Mouse (Mus musculus) thymus, postnatal 10 days (tissue): ENCODE data around the gene Tescl.

Source experiments
- DNase-seq, 2 experiments: peaks; one replicate each; pipeline ENCODE4 v3.0.0; 2021; ENCODE audit warnings: low spot score in 2 of 2

Gene Tescl

GRCm38 (mm10) chr7:24363228-24363627 is 29.5 kb upstream of the Tescl start:
- DNase-seq, result peak; percentile 55 to 72

DNA sequence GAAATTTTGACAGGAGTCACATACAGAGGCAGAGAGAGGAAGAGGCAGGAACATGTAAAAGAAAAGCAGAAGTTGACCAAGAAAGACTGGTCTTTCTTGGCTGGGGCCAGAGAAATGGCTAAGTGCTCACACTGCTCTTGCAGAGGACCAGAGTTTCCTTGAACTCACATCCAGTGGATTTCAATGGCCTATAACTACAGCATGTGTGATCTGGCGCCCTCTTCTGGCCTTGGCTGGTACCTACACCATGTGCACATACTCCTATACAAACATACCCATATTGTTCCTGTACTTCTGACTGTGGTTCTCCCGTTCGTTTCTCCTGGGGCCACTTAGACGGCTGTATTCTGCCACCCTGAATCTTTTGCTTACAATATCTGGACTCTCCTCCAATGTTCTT is 27.3 kb upstream of the Tescl start:
- DNase-seq, result no peak

- DNase-seq, result peak in 1 of 2 experiments; percentile 20
Observed at GRCm38 (mm10) chr7:24359269-24359668, 25.5 kb upstream of the Tescl start.

GRCm38 (mm10) chr7:24357899-24358298 is 24.2 kb upstream of the Tescl start:
- DNase-seq, result peak in 1 of 2 experiments; percentile 44

DNA sequence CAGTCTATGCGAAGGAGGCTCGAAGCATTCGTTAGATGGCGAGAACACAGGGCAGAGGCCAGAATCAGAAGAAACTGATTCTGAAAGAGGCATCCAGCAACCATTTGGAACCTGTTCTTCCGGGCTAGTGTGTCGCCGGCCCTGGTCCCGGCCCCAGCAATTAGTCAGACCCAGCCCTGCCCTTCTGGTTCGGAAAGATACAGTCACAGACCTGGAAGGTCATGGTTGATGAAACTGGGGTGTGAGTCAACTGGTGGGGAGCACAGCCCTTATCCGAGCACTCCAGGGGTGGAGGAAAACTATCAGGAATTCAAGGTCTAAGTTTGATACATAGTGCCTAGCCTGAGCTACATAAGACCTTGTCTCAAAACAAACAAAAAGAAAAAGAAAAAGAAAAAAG is 22.3 kb upstream of the Tescl start:
- no peak for DNase-seq

DNA sequence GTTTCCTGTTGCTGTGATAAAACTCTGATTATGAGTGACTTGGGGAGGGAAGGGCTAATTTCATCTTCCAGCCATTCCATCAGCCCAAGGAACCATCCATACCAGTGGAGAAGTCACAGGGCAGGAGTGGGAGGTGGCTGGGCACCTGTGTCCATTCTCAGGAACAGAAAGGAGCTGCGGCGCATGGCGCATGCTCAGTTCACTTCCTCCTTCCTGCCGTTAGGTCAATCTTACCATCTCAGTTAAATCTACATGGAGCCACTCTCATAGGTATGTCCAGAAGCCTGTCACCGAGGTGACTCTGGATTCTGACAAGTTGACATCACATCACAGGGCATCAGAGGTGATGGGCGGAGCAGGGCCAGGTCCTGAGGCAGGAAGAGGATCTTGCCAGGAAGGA is 21.9 kb upstream of the Tescl start:
- DNase-seq, result no peak

DNA sequence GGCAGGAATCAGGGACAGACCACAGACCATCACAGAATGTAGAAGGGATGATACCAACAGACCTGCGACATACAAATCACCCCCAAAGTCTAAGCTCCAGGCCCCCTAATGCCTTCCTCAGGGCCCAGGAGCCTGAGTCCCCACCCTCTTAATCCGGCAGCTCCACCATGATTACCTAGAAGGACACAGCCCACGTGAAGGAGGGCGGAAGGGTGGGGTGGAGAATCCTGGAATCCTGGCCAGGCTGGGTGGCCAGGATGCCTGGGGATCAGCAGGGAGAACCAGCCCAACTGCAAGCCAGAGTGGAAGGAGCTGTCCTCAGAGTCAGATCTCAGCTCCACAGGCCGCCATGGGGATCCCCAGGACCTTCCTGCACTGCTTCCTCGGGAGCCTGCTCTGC is 15.2 kb upstream of the Tescl start, which contains the start of gene Lypd5:
Gene Lypd5 (plus strand): TSS at position 301 of the 400 bp plus-strand sequence.
- no peak for DNase-seq

- DNase-seq, result no peak
Observed at GRCm38 (mm10) chr7:24346444-24346843, 12.7 kb upstream of the Tescl start.

GRCm38 (mm10) chr7:24343701-24344272 is 10.1 kb upstream of the Tescl start:
- DNase-seq, result no peak

DNA sequence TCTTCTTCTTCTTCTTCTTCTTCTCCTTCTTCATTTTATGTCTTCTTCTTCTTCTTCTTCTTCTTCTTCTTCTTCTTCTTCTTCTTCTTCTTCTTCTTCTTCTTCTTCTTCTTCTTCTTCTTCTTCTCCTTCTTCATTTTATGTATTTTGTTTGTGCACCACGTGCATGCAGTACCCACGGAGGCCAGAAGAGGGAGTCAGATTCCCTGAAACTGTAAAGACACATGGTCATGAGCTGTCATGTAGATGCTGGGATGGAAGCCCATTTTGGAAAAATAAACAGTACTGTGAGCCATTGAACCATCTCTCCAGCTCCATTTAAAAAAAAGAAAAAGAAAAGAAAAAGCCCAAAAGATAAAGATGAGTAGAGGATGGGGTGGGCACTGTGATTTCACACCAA is 4.5 kb upstream of the Tescl start:
- DNase-seq, result no peak

DNA sequence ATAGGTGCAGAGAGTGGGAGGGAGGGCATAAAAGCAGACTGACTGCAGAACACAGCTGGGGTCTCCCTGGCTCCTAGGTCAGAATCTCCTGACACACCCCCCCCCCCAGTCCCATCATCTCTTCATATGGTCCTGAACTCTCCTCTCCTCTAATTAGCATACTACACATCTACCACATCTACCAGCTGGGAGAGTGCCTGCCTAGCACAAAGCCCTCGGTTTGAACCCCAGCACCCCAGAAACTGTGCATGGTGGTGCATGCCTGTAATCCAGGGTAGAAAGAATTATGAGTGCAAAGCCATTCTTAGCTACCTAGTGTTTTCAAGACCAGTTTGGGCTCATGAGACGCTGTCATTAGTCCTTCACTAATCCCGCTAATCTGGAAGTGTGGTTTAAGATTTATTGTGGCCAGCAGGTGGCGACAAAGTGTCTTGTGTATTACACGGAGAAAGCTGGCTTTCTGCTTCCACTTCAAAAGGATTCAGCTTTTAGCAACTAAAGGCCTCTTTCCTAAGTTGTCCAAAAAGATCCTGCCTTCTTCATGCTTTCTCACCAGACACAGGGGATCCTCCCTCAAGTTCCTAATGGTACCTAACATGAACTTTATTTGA is 2.1 kb upstream of the Tescl start:
- peak; percentile 53 to 76 for DNase-seq

DNA sequence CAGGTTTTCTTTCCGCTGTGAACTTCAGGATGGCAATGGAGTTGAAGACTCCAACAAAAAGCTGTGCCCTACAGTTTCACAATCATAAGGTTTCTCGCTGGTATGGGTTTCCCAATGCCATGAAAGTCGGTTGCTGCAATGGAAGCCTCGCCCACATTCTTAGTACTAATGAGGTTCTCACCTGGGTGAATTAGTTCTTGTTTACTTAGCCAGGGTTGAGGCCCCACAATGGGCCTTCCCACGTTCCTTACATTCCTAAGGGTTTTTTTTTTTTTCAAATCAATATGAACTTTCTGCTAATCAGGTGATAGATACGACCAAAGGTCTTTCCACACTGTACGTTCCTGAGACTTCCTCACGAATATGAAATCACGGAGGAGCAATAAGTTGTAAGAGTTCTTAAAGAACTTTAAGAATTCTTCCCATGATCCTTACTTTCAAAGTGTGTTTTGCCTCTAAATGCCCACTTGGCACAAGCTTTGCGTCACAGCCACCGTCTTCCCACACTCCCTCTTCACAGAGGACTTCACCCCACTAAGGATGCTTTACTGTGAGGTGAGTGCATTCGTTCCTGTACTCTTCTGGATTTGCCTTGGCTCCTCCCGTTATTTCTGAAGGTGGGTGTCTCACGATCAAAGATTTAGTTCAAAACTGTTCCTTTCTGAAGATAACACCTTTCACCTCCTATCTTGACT is 6.3 kb downstream of the Tescl start:
- DNase-seq, result no peak

DNA sequence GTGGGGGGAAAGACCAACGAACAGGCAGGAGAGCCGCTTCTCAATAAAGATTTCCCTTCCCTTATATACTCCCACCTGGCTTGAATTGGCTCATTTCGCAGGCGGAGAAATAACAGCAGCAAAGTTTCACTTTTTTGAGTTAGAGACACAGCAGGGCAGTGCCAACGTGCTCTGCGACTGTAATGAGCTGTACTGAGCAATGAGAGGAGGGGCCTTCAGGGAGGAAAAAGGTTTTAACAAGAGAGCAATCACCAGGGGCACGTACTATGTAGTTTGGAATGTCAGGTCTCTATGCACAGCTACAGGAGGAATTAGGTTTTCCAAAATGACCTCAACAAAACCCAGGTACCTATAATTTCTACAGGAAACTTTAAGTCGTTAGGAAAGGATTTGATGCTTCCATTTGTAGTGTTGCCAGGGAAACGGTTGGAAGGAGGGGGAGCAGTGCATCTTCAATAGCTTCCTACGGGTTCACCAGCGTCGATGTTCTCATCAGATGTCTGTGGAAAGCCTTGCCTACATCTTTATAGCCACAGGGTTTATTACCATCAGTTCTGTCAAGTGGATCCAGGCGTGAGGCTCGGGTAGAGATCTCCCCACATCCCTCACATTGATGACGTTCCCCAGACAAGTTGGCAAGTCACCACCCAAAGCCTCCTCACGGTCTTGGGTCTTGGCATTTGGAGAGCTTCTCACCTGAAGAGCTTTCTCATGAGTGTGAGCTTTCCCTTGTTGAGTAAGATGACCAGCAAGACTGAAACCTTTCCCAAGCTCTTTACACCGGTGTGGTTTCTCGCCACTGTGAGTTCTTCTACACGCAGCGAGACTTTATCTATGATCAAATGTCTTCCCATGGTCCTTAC is 7.2 kb downstream of the Tescl start:
- DNase-seq, result no peak

DNA sequence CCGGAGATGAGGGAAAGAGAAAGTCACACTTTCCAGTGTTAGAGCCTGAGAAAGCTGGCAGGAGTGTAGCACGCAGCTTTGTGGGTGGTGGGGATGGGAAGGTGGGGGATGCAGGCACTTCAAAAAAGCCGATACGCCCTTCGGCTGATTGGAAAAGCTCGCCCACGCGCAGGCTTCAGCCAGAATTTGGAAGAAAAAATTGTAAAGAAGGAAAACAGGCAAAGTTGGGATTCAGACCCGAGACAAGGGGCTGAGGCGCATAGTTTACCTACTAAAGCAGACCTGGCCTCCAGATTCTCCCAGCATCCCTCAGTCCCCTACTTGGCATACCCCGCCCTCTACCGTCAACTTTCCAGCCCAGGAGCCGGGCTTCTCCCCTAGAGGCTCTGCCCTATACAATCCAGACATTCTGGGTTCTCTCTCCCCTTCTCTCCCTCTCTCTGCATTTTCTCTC is 8.0 kb downstream of the Tescl start:
- DNase-seq, result no peak

GRCm38 (mm10) chr7:24325197-24325596 is 8.5 kb downstream of the Tescl start:
- no peak for DNase-seq

- DNase-seq, result no peak
Observed at GRCm38 (mm10) chr7:24322593-24322992, 11.1 kb downstream of the Tescl start.

- DNase-seq, result no peak
Observed at GRCm38 (mm10) chr7:24318942-24319341, 14.8 kb downstream of the Tescl start.

DNA sequence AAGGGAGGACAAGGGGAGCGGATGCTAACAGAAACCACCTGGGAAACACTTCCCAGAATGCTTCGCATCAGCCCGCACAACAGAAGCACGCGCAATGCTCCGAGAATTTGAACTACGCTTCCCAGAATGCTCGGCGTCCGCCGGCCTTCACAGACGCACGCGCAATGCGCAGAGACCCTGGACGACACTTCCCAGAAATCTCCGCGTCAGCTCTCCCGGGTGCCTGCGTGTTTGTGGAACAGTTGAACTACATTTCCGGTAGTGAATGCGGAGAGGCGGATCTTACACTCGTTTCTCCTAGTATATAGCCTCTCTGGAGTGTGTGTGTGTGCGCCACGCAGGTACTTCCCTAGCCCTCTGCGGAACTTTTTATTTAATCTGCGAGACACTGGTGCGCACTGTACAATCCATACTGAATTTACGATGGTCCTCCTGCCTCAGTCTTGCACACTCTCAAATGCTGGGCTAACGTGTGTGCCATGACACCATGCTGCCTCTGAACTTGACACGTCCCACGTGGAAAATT is 17.1 kb downstream of the Tescl start, which contains the start of gene Zfp94:
Gene Zfp94 (minus strand): TSS at position 100 of the 526 bp plus-strand sequence.
- peak; percentile 89 to 90 for DNase-seq

DNA sequence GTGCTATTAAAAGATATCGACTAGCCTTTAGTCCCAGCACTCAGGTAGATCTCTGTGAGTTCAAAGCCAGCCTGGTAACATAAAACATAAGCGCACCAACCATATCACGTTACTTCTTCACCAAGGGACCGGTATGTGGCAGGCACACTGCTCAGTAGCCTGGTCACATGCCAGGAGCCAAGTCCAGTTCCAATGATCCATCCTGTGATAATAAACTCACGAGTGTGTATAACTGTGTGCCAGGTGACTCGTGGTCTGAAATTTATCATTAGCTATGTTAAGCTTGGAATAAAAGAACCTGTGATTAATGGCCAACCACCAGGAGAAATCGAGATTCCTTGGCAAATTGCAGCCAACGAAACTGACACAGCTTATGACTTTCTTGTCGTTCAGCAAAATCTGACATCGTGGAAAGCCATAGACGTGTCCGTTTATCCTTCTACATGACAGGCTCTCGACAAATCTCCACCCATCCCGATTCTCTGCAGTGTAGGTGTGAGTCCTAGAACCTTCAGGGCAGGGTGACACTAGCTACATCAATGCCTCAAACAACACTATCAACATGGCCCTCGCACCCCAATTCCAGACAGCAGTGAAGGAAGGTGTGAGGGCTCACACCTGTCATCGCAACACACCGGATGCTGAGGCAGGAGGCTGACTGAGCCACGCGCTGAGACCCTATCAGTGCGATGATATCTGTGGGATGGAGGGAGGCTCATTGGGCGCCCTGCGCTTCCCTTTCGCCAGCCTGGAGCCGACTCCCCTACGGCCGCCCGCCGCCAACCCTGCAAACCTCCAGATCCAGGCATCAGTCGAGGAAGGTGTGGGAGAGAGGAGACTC is 17.8 kb downstream of the Tescl start:
- DNase-seq, result no peak

DNA sequence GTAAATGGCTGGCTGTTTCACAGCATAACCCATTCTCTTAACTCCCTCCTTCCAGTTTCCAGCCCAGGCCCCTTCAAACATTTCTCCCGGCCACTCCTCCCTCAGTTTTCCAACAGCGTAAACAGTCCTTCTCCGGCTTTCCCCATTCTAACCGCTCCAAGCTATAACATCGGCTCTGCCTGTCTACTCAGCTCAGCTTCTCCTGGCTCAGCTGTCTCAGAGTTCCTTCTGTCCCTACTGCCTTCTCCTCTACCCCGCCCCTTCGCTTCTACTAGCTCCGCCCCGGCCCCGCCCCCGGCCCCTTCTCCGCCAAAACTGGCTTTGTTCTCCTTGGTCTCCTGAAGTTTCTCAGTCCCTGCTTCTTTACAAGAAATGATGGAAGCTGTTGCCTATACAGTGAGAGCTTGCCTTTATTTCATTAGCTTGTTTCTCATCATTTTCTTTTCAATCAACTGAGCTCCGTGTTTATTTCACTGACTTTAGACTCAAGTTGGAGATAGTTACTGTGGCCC is 32.9 kb downstream of the Tescl start, which contains the start of gene Zfp61:
Gene Zfp61 (minus strand): TSS at position 462 of the 512 bp plus-strand sequence.
- DNase-seq, result peak in 1 of 2 experiments; percentile 20
